ENCODE assay signal across 12 mouse cellular contexts in the genomic region with DNA sequence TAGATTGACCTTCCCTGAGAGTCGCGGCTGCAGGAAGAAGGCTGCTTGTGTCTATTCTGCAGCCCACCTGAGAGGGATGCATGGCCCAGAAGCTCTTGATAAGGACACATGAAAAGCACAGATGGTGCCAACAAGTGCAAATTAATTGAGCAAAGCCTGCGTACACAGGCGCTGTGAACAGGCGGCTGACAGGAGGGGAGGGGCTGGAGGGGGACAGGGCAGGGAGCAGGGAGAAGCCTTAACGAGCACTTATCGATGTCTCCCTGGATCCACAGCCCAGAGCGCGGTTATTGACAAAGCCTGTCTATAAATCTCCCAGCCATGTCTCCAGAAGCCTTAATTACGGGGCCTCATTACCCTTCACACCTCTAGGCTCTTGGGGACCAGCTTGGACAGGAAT. TPM values are rescaled to one million over a fixed set of nuclear protein-coding genes. Genes with fewer than 3 reads are reported as not detected.
A peak's percentile ranks its signal among the peaks of the same experiment; 100 is the strongest.
DNase-seq lines count a peak whose midpoint lies in the region; ATAC-seq and TF ChIP-seq lines count a peak whose summit lies in the region.
"Had no signal": no experiment of that assay in that cellular context is flagged by ENCODE, and none has a peak within 500 bp of the region (broad histone marks: within the 10 kb centered on the region; RNA-seq: fewer than 3 reads in every experiment).

No protein-coding gene starts in this region.

- H3K4me1 ChIP-seq in hindbrain, embryonic 10.5 days (replicated peaks) = peaks cover 99% of the 10 kb centered on the region
- H3K4me1 ChIP-seq in midbrain, embryonic 11.5 days (ENCODE audit: control insufficient read depth, insufficient read depth, low read length) = peaks cover 60% of the 10 kb centered on the region
- peaks cover 77% of the 10 kb centered on the region for H3K4me1 ChIP-seq in neural tube, embryonic 15.5 days
- H3K4me1 ChIP-seq: embryonic facial prominence, embryonic 15.5 days had no signal

- no peaks in the 10 kb centered on the region for H3K36me3 ChIP-seq in hindbrain, embryonic 10.5 days
- no peaks in the 10 kb centered on the region for H3K36me3 ChIP-seq in midbrain, embryonic 11.5 days (ENCODE audit: control insufficient read depth, insufficient read depth, low read length)
- no peaks in the 10 kb centered on the region for H3K36me3 ChIP-seq in neural tube, embryonic 15.5 days
- H3K36me3 ChIP-seq: embryonic facial prominence, embryonic 15.5 days; heart, embryonic 13.5 days had no signal

- WGBS in hindbrain, embryonic 10.5 days = 35% methylated on average over 10 of the region's 10 CpGs
- WGBS in midbrain, embryonic 11.5 days = 26% methylated on average over 10 of the region's 10 CpGs
- WGBS in neural tube, embryonic 15.5 days = 11% methylated on average over 10 of the region's 10 CpGs

- H3K4me3 ChIP-seq in hindbrain, embryonic 10.5 days = no peak overlapping the region
- no peak overlapping the region for H3K4me3 ChIP-seq in midbrain, embryonic 11.5 days (ENCODE audit: low read depth, low read length)
- no peak overlapping the region for H3K4me3 ChIP-seq in neural tube, embryonic 15.5 days (replicated peaks)
- H3K4me3 ChIP-seq in left cerebral cortex, adult 2 months = no peak overlapping the region
- H3K4me3 ChIP-seq: embryonic facial prominence, embryonic 15.5 days; heart, embryonic 13.5 days had no signal

- DNase-seq in embryo, embryonic 11 days = peak; percentile 44
- no peak for DNase-seq in embryo, embryonic 9.5 days (ENCODE audit: extremely low spot score)
- peak; percentile 50 for DNase-seq in hindbrain, embryonic 10.5 days (ENCODE audit: low spot score)
- peak; percentile 86 for DNase-seq in midbrain, embryonic 11.5 days (ENCODE audit: low spot score, missing footprints)
- no peak for DNase-seq in left cerebral cortex, adult 2 months (ENCODE audit: extremely low spot score in 1 of 2, low spot score in 2 of 2)
- DNase-seq in MN1 (ENCODE audit: low spot score) = no peak
- no peak for DNase-seq in frontal cortex, adult 2 months (ENCODE audit: extremely low spot score in 1 of 2, low spot score in 1 of 2)
- DNase-seq: cerebellum, adult 8-10 months had no signal

- H3K27ac ChIP-seq in hindbrain, embryonic 10.5 days = peak overlapping the region; percentile 84
- H3K27ac ChIP-seq in midbrain, embryonic 11.5 days (ENCODE audit: low read depth, low read length) = peak overlapping the region; percentile 50; the same call in 1 of the 2 replicates
- 0 out of 2 replicates have a peak overlapping the region, but pooled peaks have one; percentile 37 for H3K27ac ChIP-seq in neural tube, embryonic 15.5 days (replicated peaks)
- H3K27ac ChIP-seq in left cerebral cortex, adult 2 months = no peak overlapping the region
- H3K27ac ChIP-seq: embryonic facial prominence, embryonic 15.5 days; heart, embryonic 13.5 days had no signal

- TF ChIP-seq CTCF in left cerebral cortex, adult 2 months (IDR thresholded peaks at IDR 0.05) = no peak

- H3K9ac ChIP-seq in midbrain, embryonic 11.5 days (ENCODE audit: low read length) = no peak overlapping the region
- no peak overlapping the region for H3K9ac ChIP-seq in neural tube, embryonic 15.5 days (replicated peaks)
- H3K9ac ChIP-seq: embryonic facial prominence, embryonic 15.5 days; heart, embryonic 13.5 days had no signal

- no peaks in the 10 kb centered on the region for H3K9me3 ChIP-seq in hindbrain, embryonic 10.5 days
- no peaks in the 10 kb centered on the region for H3K9me3 ChIP-seq in midbrain, embryonic 11.5 days (ENCODE audit: control insufficient read depth, low read length)
- H3K9me3 ChIP-seq in neural tube, embryonic 15.5 days (replicated peaks) = no peaks in the 10 kb centered on the region
- H3K9me3 ChIP-seq: embryonic facial prominence, embryonic 15.5 days; heart, embryonic 13.5 days had no signal

- peak; percentile 52 for ATAC-seq in midbrain, embryonic 11.5 days (ENCODE audit: low FRiP score)
- ATAC-seq in neural tube, embryonic 15.5 days (ENCODE audit: low FRiP score) = no peak; the same call in 1 of the 2 replicates
- ATAC-seq: inflammation-experienced regulatory T-cells, adult 6 months had no signal

- peaks cover 52% of the 10 kb centered on the region for H3K27me3 ChIP-seq in hindbrain, embryonic 10.5 days (ENCODE audit: insufficient read depth, poor library complexity, severe bottlenecking)
- H3K27me3 ChIP-seq in midbrain, embryonic 11.5 days (ENCODE audit: control insufficient read depth, insufficient read depth, low read length) = no peaks in the 10 kb centered on the region
- no peaks in the 10 kb centered on the region; the same call in 1 of the 2 replicates for H3K27me3 ChIP-seq in neural tube, embryonic 15.5 days (replicated peaks)

- no peak overlapping the region for H3K4me2 ChIP-seq in midbrain, embryonic 11.5 days
- no peak overlapping the region for H3K4me2 ChIP-seq in neural tube, embryonic 15.5 days
- H3K4me2 ChIP-seq: embryonic facial prominence, embryonic 15.5 days; heart, embryonic 13.5 days had no signal

- intact Hi-C loops in left cerebral cortex, adult 2 months (cut with DNase I) = no loop called here

RNA-seq across cellular contexts. Expression of gene Stra6, which starts 18.8 kb away (rescaled TPM):
- 11.2 and 15.8 TPM in 2 replicates for polyA plus RNA-seq in hindbrain, embryonic 10.5 days (2016; fragmentation: Nextera tagmentation; extraction: Ambion mirVana)
- polyA plus RNA-seq in midbrain, embryonic 11.5 days (2014; fragmentation: Nextera tagmentation; extraction: Ambion mirVana) = 7.3 and 9.7 TPM in 2 replicates
- polyA plus RNA-seq in neural tube, embryonic 15.5 days (2015; fragmentation: Nextera tagmentation; extraction: Ambion mirVana) = 20.6 and 21.5 TPM in 2 replicates
- total RNA-seq in left cerebral cortex, adult 2 months (2021) = 1 to 10 TPM; 8.0 to 8.5 TPM
- 5.7 and 7.6 TPM in 2 replicates for polyA plus RNA-seq in frontal cortex, adult 2 months (2012; rRNA removed)

RNA-seq across cellular contexts. Expression of gene Cyp11a1, which starts 38.6 kb away (rescaled TPM):
- not detected in 2 replicates for polyA plus RNA-seq in hindbrain, embryonic 10.5 days (2016; fragmentation: Nextera tagmentation; extraction: Ambion mirVana)
- polyA plus RNA-seq in midbrain, embryonic 11.5 days (2014; fragmentation: Nextera tagmentation; extraction: Ambion mirVana) = 0.12 TPM in 1 of 2 replicates, not detected in the other
- polyA plus RNA-seq in neural tube, embryonic 15.5 days (2015; fragmentation: Nextera tagmentation; extraction: Ambion mirVana) = 1.9 and 4.9 TPM in 2 replicates
- 1 to 10 TPM; 3.8 to 4.7 TPM for total RNA-seq in left cerebral cortex, adult 2 months (2021)
- 5.5 and 6.1 TPM in 2 replicates for polyA plus RNA-seq in frontal cortex, adult 2 months (2012; rRNA removed)

Comparison
In these comparisons a context has a peak if more than half of its experiments do, and no peak if none do; other contexts are left out.
1. DNase-seq: peak in embryo, embryonic 11 days (single experiment), hindbrain, embryonic 10.5 days (single experiment) and midbrain, embryonic 11.5 days (single experiment); none in embryo, embryonic 9.5 days (single experiment), left cerebral cortex, adult 2 months (0 of 2), MN1 (single experiment) and frontal cortex, adult 2 months (0 of 2).